Mouse (Mus musculus) right cerebral cortex, postnatal 4 days (tissue): ENCODE measurements around the gene Ppp4c.

Experiments
- DNase-seq: peaks from one replicate; pipeline ENCODE4 v3.0.0-alpha.2; 2022

Gene Ppp4c

DNA sequence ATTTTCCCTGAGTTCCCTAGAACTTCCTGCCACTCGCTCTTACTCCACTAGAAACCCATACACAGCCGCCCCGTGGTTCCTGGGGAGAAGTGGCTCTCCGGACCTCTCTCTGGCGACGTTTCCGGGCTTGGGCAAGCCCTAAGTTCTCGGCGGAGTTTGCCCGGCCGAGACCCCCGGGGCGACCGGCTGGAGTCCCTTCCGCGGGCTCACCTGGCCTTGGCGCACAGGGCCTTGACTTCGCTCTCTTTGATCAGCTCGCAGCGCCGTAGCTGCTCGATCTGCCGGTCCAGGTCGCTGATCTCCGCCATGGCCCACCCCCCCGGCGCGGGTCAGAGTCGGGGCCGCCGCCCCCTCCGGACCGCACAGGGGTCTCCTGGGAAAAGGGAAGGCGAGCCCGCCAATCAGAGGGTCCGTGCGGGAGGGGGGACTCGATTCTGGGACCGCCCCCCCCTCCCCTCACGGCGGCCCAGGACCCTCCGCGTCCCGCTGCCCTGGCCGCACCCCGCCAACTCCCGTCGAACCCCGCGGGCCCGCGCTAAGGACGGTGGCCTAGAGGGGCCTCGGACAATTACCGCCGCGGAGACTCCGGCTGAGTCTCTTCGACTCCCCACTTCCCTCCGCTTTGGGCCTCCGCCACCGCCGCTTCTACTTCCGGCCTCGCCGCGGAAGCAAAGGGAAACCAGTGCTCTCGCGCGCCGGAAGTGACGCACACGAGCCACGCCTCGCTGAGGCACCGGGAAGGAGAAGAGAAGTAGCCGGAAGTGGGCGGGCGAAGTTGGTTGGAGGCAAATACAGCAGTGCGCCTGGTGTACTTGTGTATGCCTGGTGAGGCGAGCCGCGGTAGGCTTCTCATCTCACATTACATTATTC, at the start of gene Ppp4c:
TSS of gene Ppp4c (minus strand) at position 646 of the 870 bp plus-strand sequence.
- peak; percentile 96 for DNase-seq

DNA sequence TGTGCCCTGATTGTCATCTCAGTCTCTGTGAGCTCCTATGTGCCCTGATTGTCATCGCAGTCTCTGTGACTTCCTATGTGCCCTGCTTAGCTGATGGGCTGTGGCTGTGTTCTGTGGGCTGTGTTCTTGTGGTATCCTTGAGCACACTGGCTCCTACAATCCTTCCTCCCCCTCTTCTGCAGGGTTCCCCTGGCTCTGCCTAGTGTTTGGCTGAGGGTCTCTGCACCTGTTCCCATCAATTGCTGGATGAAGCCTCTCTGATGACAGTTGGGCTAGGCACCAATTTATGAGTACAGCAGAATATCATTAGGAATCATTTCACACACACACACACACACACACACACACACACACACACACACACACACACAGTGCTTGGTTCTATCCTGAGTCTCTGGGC, 41.0 kb upstream of the Ppp4c start:
- DNase-seq: no peak

- DNase-seq: peak; percentile 82
Observed at GRCm38 (mm10) chr7:126832036-126832598, 39.8 kb upstream of the Ppp4c start.

GRCm38 (mm10) chr7:126831539-126831938, 39.2 kb upstream of the Ppp4c start, which contains the start of gene 4930451I11Rik:
4930451I11Rik (minus strand) TSS chr7:126831639.
- no peak for DNase-seq

DNA sequence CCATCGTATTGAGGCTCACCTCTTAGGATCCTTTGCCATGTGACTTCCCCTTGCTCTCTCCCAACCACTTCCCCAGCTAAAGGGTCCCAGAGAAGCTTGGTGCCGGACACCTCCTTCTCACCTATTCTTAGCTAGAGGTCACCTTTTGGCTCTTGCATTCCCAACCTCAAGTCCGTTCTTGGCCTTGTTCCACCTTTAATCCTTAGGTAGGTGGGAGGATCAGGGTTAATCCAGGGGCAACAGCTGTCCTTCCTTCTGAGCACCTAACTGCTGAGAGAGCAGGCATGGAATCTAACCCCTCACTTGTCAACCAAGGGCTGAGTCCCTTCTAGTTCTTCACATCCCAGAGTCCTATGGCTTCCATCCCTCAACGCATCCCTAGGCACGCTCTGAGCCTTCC, 33.7 kb upstream of the Ppp4c start:
- DNase-seq: no peak

- no peak for DNase-seq
Observed at GRCm38 (mm10) chr7:126825403-126825802, 33.1 kb upstream of the Ppp4c start.

- no peak for DNase-seq
Observed at GRCm38 (mm10) chr7:126823940-126824339, 31.6 kb upstream of the Ppp4c start.

DNA sequence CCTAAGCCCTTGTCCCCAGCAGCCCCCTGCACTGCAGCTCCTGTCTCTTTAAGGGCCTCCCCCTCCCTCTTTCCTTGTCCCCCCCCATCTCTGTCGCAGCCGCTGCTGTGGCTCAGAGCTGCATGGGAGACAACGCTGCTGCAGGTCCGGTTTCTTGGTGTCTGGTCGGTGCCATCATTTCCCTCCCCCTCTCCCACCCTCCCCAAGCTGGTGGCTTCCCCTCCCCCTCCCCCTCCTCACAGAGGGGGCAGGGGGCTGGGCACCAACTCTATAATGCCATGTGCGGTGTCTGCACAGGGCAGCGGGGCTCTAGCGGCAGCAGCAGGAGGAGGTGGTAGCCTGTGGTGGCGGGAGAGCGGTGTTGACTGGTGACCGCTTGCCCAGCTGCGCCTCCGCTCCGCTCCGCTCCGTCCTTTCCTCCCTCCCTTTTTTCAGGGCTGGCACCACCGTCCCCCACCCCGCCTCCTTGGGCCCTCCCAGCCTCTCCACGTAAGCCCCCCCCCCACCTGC, 31.0 kb upstream of the Ppp4c start:
- peak; percentile 61 for DNase-seq

DNA sequence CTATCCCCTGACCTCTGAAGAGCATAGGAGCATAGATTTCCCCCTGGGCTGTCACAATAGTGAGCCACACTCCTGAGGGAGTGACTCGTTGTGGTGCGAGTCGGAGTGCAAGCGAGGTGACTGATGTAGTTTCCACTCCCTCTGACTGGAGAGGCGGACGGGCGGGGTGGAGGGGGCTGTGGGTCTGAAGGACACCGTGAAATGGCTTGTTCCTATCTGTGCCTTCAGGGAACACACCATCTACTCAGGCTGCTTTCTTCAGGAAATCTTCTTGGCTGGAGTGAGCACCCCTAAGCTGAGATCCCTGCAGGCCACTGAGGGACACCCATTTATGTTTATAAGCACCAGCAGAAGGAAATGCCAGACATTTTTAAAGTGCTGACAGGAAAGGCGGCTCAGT, 30.4 kb upstream of the Ppp4c start:
- no peak for DNase-seq

DNA sequence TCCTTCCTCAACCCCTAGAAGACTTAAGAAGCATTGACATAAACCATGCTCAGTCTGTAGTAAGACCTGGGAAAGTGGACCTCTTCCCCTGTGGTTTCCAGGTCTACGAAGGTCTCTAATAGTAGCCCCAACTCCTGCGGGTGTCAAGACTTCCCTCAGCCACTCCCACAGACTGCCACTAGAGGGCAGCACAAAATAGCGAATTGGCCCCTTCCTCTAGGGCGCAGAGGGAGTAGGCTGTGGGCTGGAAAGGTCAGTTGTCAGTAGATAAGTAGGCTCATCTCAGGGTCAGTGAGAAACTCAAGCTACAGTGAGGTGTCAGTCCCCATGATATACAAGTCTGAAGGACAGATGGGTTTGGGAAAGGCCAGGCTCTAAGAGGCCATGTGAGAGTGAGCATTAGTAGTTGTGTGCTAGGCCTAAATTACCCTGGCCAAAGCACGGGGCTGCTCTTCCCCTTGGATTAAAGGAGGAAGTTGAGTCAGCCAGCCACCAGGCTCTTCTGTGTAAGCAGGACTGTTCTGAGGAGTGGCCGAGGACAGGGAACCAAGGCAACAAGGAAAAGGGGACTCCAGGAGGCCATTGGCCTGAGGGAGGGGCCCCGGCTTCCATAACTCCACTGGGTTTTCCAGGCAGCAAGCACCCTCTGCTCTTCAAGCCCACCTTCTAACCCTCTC, 29.7 kb upstream of the Ppp4c start:
- DNase-seq: peak; percentile 83

DNA sequence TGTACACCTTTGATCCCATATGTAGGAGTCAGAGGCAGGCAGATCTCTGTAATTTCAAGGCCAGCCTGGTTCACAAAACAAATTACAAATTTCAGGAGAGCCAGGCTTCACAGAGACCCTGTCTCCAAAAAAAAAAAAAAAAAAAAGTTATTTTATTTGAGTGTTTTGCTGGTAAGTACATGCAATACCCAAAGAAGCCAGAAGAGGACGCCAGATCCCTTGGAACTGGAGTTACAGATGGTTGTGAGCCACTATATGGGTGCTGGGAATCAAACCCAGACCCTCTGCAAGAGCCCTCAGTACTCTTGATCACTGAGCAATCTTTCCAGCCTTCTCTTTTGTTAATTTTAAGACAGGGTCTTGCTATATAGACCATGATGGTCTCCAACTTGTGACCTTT, 26.5 kb upstream of the Ppp4c start:
- DNase-seq: no peak

DNA sequence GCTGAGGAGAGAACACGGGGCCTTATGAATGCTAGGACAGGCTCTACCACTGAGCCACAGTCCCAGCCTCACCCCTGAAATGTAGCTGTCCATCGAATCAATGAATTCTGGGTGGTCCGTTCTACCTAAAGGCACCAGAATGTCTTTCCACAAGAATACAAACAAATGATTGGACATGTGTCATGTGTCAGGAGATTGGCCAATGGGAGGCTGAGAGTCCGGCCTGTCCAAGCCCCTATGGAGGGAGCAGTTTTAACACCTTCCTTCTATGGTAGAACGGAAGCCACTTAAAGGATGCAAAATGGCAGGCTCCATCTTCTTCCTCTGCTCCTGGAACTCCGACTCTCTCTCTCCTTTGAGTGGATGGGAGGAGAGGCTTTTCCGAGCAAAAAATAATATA, 25.3 kb upstream of the Ppp4c start:
- no peak for DNase-seq

GRCm38 (mm10) chr7:126816494-126816893, 24.2 kb upstream of the Ppp4c start:
- no peak for DNase-seq

- DNase-seq: no peak
Observed at GRCm38 (mm10) chr7:126815726-126816222, 23.5 kb upstream of the Ppp4c start.

GRCm38 (mm10) chr7:126809723-126810369, 17.6 kb upstream of the Ppp4c start:
- DNase-seq: no peak

DNA sequence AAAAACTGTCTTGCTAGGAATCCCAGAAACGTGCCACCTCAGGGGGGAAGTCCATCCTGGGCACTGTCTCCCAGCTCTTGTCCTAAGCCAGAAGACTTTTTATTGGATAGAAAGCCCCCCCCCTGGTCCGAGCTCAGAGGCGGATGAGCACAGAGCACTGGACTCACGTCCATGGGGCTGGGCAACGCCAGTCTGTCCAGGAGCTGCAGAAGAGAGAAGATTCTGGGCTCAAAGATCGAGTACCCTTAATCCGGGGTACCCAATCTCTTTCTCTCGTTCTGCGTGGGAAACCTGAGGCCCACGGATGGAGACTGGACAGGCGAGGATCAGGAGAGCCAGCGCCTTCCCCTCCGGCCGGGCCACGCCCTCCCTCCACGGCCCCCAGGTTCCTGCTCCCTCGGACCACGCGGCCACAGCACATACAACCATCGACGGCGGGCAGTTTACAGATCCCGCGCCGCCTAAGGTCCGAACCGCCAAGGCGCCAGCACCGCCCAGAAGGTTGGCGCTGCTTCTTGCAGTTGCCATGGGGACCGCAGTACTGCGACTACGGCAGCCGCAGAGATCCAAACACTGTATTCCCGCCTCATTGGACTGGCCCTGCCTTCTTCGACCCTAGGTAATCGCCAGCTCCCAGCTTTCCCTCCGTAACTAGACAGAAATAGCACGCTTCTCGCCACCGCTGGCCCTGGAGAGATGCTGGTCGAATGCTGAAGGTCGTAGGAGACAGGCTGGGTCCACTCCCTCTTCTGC, 16.6 kb upstream of the Ppp4c start:
- DNase-seq: peak; percentile 81

- DNase-seq: no peak
Observed at GRCm38 (mm10) chr7:126807405-126807804, 15.1 kb upstream of the Ppp4c start.

DNA sequence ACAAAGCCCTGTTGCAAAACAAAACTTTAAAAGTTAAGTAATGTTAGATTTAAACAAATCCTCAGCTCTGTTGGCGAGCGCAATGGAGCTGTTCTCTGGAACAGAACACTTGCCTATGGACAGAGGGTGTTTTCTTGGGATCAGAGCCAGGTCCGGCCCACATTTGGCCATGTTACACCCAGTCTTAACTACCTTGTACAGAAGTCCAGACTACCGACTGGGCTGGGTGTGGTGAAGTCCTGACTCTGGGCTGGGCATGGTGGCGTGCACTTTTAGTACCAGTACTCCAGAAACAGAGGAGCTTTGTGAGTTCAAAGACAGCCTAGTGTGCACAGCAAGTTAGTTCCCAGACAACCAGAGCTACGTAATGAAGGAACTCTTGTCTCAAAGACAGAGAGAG, 14.7 kb upstream of the Ppp4c start:
- no peak for DNase-seq

GRCm38 (mm10) chr7:126803751-126804150, 11.5 kb upstream of the Ppp4c start:
- no peak for DNase-seq

- DNase-seq: no peak
Observed at GRCm38 (mm10) chr7:126803181-126803580, 10.9 kb upstream of the Ppp4c start.

DNA sequence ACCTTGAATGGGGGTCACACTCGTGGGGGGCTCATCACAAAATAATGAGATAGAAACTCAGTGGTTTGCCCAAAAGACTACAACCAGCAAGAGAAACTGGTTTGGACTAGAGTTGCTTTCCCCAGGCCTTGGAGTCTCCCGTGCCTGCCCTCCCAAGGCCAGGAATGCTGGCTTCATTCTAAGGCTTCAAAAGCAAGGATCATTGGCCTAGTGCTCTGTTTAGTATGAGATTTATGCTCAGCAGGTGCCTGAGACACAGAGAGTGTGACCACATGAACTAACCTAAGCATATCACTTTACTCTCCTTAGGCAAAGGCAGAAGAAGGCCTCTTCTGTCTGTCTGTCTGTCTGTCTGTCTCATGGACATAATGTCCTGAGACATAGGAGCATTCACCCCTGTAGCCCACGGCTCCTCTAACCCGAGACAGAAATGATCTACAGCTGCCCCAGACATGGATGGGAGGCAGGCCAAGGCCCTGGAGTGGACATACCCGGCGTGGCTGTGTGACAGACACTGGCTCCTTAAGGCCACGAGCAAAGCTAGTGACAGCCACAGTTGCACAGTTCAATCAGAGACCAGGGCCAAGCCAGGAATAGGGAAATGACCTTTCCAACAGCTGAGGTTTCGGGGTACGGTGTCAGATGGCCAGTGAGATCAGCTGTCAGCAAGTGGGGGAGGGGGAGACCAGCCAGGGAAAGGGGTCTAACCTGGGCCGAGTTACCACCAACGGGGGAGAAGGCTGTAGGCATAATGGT, 10.0 kb upstream of the Ppp4c start:
- DNase-seq: no peak
